Mouse (Mus musculus) cerebellum, adult 2 months (tissue): ENCODE data around the gene Gpr55.

Experiments
- CTCF ChIP-seq: fragments of 200-500 bp; IDR thresholded peaks from 2 replicates; pipeline ENCODE4 v1.5.1; 2011; ENCODE audit warnings: low read depth, mild to moderate bottlenecking, control low read depth, low read length, moderate library complexity, borderline replicate concordance; ENCODE audit not compliant: insufficient read depth
- POLR2A ChIP-seq: fragments of 200-500 bp; IDR thresholded peaks from 2 replicates; pipeline ENCODE4 v1.6.1; 2011; ENCODE audit warnings: low read length, control low read depth, borderline replicate concordance; ENCODE audit not compliant: insufficient read depth

GRCm38 (mm10) chr1:85922865-85923211, 38.0 kb downstream of the Gpr55 start:
- TF ChIP-seq CTCF (no peak), POLR2A (no peak)
